Mouse (Mus musculus): Measurements from ENCODE around the gene Pip4k2a. TPM values are rescaled to one million over a fixed set of nuclear protein-coding genes. Genes with fewer than 3 reads are reported as not detected.

The Pip4k2a gene
- total RNA-seq, 2 experiments from 2014 or later = 22.4 to 25.2 TPM

- no peak for DNase-seq (ENCODE audit: low spot score in 2 of 2)
These were observed 69.7 kb downstream of the Pip4k2a start for GRCm38 (mm10) chr2:18928196-18928595.

- no peak for DNase-seq (ENCODE audit: low spot score in 2 of 2)
These were observed 73.9 kb downstream of the Pip4k2a start for GRCm38 (mm10) chr2:18923806-18924595.

- DNase-seq (ENCODE audit: low spot score in 2 of 2) = no peak
These were observed 74.8 kb downstream of the Pip4k2a start for GRCm38 (mm10) chr2:18923098-18923649.

GRCm38 (mm10) chr2:18921570-18922180 is 76.3 kb downstream of the Pip4k2a start:
- DNase-seq (ENCODE audit: low spot score in 2 of 2) = no peak

GRCm38 (mm10) chr2:18920461-18920877 is 77.5 kb downstream of the Pip4k2a start:
- no peak for DNase-seq (ENCODE audit: low spot score in 2 of 2)

- DNase-seq (ENCODE audit: low spot score in 2 of 2) = no peak
These were observed 78.0 kb downstream of the Pip4k2a start for GRCm38 (mm10) chr2:18919797-18920354.

- no peak for DNase-seq (ENCODE audit: low spot score in 2 of 2)
These were observed 80.1 kb downstream of the Pip4k2a start for GRCm38 (mm10) chr2:18917838-18918237.

GRCm38 (mm10) chr2:18917380-18917750 is 80.6 kb downstream of the Pip4k2a start:
- DNase-seq (ENCODE audit: low spot score in 2 of 2) = no peak

- no peak for DNase-seq (ENCODE audit: low spot score in 2 of 2)
These were observed 81.1 kb downstream of the Pip4k2a start for GRCm38 (mm10) chr2:18916615-18917379.

GRCm38 (mm10) chr2:18916042-18916407 is 81.9 kb downstream of the Pip4k2a start:
- DNase-seq (ENCODE audit: low spot score in 2 of 2) = no peak

- DNase-seq (ENCODE audit: low spot score in 2 of 2) = no peak
These were observed 82.4 kb downstream of the Pip4k2a start for GRCm38 (mm10) chr2:18915372-18916041.

GRCm38 (mm10) chr2:18914750-18915149 is 83.2 kb downstream of the Pip4k2a start:
- no peak for DNase-seq (ENCODE audit: low spot score in 2 of 2)

- no peak for DNase-seq (ENCODE audit: low spot score in 2 of 2)
These were observed 84.3 kb downstream of the Pip4k2a start for GRCm38 (mm10) chr2:18913642-18914041.

- DNase-seq (ENCODE audit: low spot score in 2 of 2) = no peak
These were observed 86.5 kb downstream of the Pip4k2a start for GRCm38 (mm10) chr2:18911251-18911934.

GRCm38 (mm10) chr2:18910209-18910608 is 87.7 kb downstream of the Pip4k2a start:
- DNase-seq (ENCODE audit: low spot score in 2 of 2) = no peak

GRCm38 (mm10) chr2:18909713-18910112 is 88.2 kb downstream of the Pip4k2a start:
- DNase-seq (ENCODE audit: low spot score in 2 of 2) = no peak

- DNase-seq (ENCODE audit: low spot score in 2 of 2) = no peak
These were observed 90.7 kb downstream of the Pip4k2a start for GRCm38 (mm10) chr2:18907269-18907668.

- DNase-seq (ENCODE audit: low spot score in 2 of 2) = no peak
These were observed 91.4 kb downstream of the Pip4k2a start for GRCm38 (mm10) chr2:18906421-18907084.

- DNase-seq (ENCODE audit: low spot score in 2 of 2) = no peak
These were observed 94.4 kb downstream of the Pip4k2a start for GRCm38 (mm10) chr2:18903301-18904068.

Measured in gastrocnemius, postnatal 4 days (tissue).